Mouse (Mus musculus): ENCODE data around the gene Nod1.
"Not testable (repeated sequence)": the region's sequence is repeated elsewhere in the genome, so short reads cannot be mapped to it uniquely, and the experiment has no call there.

The Nod1 gene

GRCm38 (mm10) chr6:54983526-54984050, 11.2 kb upstream of the Nod1 start:
- DNase-seq (ENCODE audit: low spot score in 2 of 2): no peak

GRCm38 (mm10) chr6:54979426-54979825, 7.0 kb upstream of the Nod1 start:
- DNase-seq (ENCODE audit: low spot score in 2 of 2): no peak

DNA sequence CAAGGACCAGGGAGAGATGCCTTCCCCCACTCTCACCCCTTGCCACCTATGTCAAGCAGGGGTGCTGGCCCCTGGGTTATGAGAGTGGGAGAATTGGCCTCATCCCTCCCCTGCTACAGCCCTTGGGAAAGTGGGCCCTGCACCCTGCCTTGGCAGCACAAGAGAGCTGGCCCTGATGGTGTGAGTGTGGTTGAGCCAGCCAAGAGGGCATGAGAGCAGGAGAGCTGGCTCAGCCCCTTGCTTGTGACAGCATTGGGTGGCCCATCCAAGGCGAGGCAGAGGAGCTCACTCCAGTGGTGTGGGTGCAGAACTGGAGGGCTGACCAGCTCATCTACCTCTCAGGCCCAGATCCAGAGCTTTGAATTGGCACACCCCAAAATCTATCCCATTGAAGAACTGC, 3.2 kb upstream of the Nod1 start:
- DNase-seq (ENCODE audit: low spot score in 2 of 2): no peak

- no peak for DNase-seq (ENCODE audit: low spot score in 2 of 2)
These were observed 2.1 kb upstream of the Nod1 start for GRCm38 (mm10) chr6:54974501-54974900.

DNA sequence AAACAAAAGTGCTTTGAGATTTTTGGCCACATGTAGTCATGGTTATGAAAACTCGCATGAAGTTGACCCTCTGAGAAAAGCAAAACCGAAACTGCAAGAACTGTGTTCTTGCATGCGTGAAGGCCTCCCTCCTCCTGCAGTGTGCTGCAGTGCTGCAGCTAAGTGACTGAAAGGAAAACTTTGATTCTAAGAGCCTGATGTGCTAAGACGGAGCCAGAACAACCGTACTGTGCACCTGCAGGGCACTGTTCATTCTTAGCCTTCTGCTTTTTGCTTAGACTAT, 458 bp upstream of the Nod1 start:
- no peak for DNase-seq (ENCODE audit: low spot score in 2 of 2)

DNA sequence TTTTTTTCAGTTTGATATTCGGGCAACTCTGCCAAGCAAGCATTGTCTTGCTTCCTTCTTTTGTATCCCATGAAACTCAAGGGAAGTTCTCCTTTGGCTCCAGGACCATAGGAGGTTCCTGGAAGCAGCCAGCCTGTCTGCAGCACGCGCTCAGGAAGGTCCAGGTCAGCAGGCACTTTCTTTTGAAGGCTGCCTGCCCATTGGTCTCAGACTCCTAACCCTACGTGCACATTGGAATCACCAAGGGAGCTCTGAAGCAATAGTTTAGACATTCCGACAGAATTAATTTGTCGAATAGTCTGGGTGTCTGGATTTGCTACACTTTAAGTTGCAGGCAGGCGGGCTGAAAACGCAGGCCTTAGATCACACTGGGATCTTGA, 691 bp downstream of the Nod1 start:
- no peak for DNase-seq (ENCODE audit: low spot score in 2 of 2)

DNA sequence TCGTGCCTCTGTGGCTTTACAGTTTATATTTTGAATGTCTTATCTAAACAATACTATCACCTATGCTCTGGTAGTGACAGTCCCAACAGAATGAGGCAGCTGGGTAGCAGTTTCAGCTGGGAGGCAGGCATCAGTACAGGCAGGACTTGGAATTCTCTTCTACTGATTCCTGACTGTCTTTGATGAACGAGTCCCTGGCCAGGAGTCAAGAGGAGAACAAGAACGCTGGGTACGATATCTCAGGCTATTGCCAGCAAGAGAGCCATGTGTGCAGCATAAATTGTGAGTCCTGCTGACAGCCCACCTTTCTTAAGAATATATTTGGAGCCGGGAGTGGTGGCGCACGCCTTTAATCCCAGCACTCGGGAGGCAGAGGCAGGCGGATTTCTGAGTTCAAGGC, 1.9 kb downstream of the Nod1 start:
- DNase-seq (ENCODE audit: low spot score in 2 of 2): no peak

DNA sequence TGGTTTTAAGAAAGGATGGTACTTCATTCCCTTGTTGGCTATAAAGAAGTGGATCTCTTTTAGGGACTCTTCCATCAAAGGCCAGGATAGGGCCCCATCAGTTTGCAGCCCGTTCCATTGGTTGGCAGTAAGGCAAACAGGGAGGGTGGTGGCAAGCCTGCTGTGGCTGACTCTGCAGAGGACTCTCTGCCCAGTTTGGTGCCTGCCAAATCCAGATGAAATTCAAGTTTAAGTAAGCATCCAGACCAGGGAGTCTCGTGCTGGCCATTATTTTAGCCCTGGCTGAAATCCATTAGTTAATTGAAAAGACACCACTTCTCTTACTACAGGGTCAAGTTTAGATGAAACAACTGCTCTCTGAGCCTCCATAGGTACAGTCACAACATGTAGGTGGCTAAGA, 2.6 kb downstream of the Nod1 start:
- DNase-seq (ENCODE audit: low spot score in 2 of 2): no peak

DNA sequence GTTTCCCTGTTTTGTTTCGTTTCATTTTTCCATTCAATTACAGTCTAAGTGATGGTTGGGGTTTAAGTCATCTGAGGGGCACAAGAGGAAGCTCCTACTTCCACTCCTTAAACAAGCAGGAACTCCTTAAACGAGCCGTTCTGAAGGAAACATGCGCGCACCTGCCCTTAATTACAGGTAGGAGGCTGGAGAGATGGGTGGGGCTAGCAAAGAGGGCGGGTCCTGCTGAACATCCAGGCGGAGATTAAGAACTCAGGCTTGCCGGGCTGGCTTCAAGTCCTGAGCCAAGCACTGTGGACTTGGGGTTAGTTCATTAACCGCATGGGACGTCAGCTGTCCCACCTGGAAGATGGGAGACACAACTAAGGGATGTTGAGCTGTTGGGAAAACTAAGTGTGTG, 4.8 kb downstream of the Nod1 start:
- DNase-seq (ENCODE audit: low spot score in 2 of 2): no peak

GRCm38 (mm10) chr6:54965234-54965633, 7.2 kb downstream of the Nod1 start:
- no peak for DNase-seq (ENCODE audit: low spot score in 2 of 2)

GRCm38 (mm10) chr6:54964755-54965154, 7.7 kb downstream of the Nod1 start:
- DNase-seq (ENCODE audit: low spot score in 2 of 2): no peak

- DNase-seq (ENCODE audit: low spot score in 2 of 2): no peak
These were observed 8.8 kb downstream of the Nod1 start for GRCm38 (mm10) chr6:54963599-54963998.

GRCm38 (mm10) chr6:54957655-54958054, 14.8 kb downstream of the Nod1 start:
- DNase-seq (ENCODE audit: low spot score in 2 of 2): no peak

DNA sequence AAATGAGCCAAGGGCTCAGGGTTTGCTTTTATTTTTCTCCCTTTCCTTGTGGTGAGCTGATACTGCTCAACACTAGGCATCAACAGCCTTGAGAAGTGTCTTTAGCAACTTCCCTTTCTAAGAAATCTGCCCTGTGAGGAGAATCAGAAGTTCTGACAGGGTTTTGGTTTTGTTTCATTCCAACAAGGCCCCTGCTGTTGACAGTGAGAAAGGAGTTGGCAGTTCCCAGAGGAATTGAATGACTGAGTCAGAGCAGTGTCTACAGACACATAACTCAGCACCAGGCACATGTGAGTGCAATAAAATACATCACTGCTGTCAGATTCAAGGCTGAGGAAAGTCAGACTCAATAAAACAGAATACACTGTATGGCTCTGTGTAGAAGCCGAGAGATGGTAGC, 16.0 kb downstream of the Nod1 start:
- DNase-seq (ENCODE audit: low spot score in 2 of 2): no peak

DNA sequence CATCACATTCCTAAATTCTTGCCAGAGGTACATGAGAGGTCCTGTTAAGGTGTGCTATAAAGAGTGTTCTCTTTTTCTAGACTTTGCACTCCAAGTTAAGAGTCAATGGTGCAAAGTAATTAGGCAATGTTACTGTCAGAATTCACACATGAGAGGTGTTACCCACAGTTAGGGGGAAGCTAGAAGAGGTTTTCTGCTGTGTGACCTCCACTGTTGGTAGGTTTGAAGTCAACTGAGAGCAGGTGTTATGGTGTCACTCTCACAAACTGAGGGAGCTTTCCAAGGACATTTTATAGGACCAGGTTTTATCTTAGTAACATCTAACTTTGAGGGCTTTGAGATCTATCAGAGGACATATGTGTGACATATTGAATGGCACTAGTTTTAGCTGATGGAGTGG, 16.5 kb downstream of the Nod1 start:
- no peak for DNase-seq (ENCODE audit: low spot score in 2 of 2)

DNA sequence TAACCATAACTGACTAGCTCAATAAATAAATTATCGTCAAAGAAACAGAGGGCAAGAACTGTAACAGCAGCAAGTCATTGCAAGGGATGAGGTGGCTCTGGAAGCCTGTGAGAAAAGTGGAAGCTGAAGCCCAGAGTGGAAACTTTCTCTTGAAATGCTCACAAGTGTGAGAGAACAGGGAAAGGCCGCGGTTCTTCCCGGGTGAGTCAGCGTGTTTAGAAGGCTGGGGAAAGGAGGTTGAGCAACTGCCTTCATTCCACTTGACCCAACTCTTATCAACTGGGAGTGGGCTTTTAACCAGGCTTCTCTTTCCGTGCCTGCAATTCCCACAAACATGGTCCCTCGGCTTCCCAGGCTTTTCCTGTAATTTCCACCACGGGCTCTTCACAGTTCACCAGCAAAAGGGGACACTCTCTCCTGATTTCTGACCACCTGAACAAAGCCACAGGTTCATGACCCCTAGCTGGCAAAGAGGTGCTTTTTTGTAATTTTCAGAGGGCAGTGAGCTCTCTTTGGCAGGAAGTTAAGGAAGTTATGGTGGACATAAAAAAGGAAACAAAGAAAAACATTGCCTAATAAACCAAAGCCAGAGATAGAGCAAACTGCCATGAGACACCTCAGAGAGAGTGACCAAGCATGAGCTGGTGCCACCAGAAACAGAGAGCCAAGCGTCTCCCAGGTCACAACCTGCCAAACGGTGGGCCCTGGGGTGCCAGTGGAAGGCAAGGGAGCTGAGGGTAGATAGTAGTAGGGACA, 17.6 kb downstream of the Nod1 start:
- DNase-seq (ENCODE audit: low spot score in 2 of 2): no peak

DNA sequence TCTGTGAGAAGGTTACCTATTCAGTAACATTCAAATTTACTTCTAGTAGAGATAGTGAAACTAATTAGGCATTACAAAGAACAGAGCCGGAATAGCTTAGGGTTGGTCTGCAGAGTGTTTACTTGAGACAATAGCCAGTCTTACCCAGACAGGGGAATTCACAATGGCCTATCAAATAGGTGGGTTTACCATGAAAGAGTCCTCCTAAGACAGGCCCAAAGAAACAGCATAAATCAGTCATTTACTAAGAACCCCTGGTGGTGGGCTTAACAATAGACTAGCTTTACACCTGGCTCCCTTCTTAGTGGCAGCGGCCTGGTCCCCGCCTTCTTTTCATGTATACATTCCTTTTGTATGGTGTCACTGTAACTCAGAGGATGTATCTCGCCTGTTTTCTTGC, 19.0 kb downstream of the Nod1 start:
- DNase-seq (ENCODE audit: low spot score in 2 of 2): not testable (repeated sequence)

- no peak for DNase-seq (ENCODE audit: low spot score in 2 of 2)
These were observed 19.9 kb downstream of the Nod1 start for GRCm38 (mm10) chr6:54952542-54952941.

DNA sequence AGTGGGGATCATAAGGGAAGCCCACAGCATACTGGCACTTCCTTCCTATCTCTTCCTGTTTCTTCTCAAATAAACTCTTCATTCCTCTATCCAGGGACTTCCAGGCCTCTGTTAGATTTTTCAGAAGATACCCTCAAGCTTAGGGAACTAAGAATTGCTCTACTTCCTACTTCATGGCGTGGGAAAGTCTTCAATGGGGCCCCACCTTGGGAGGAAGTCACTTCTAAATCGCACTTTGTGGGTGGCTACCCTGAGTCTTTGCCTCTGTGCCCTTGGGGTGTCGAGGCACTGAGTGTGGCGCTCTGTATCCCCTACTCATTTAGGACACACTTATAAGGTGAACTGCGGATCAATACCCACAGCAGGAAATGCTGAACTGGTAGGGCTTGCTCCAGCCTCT, 23.7 kb downstream of the Nod1 start:
- DNase-seq (ENCODE audit: low spot score in 2 of 2): no peak

- DNase-seq (ENCODE audit: low spot score in 2 of 2): no peak
These were observed 26.0 kb downstream of the Nod1 start for GRCm38 (mm10) chr6:54946241-54946953.

DNA sequence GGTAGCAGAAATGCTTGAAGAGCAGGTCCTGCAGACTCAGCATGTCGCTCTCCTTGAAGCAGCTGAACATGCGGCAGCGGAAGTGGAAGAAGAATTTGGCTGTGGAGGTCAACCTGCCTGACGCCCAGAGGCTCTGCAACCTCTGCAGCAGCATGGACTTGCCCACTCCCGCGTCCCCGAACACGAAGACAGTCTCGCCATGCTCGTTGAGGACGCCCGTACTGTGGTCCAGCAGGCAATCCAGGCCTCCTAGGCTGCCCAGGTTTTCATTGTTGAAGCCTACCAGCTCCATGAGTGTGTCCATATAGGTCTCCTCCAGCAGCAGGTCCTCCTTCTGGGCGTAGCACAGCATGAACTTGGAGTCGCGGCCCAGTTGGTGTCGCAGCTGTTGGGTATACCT, 27.9 kb downstream of the Nod1 start:
- no peak for DNase-seq (ENCODE audit: low spot score in 2 of 2)

- no peak for DNase-seq (ENCODE audit: low spot score in 2 of 2)
These were observed 28.7 kb downstream of the Nod1 start for GRCm38 (mm10) chr6:54943753-54944152.

- no peak for DNase-seq (ENCODE audit: low spot score in 2 of 2)
These were observed 29.1 kb downstream of the Nod1 start for GRCm38 (mm10) chr6:54943292-54943691.

GRCm38 (mm10) chr6:54941149-54941548, 31.3 kb downstream of the Nod1 start:
- DNase-seq (ENCODE audit: low spot score in 2 of 2): no peak
